Mouse (Mus musculus): ENCODE measurements around the gene Vmn1r79.
"Not testable (repeated sequence)": the region's sequence is repeated elsewhere in the genome, so short reads cannot be mapped to it uniquely, and the experiment has no call there.

Vmn1r79 gene

GRCm38 (mm10) chr7:12170979-12171378, at the start of gene Vmn1r79:
Gene Vmn1r79, plus strand, starts transcription at chr7:12171279.
- not testable (repeated sequence) for DNase-seq

- DNase-seq, result no peak
Measured at GRCm38 (mm10) chr7:12149957-12150356, 21.1 kb upstream of the Vmn1r79 start, which contains the start of gene Vmn1r78. Gene Vmn1r78, plus strand, starts transcription at chr7:12150257.

GRCm38 (mm10) chr7:12156463-12156862, 14.6 kb upstream of the Vmn1r79 start:
- not testable (repeated sequence) for DNase-seq

GRCm38 (mm10) chr7:12172926-12173325, 1.8 kb downstream of the Vmn1r79 start:
- DNase-seq, result not testable (repeated sequence)

GRCm38 (mm10) chr7:12188986-12189385, 17.9 kb downstream of the Vmn1r79 start, which contains the start of gene Vmn1r80:
Gene Vmn1r80, plus strand, starts transcription at chr7:12189286.
- no peak for DNase-seq

- DNase-seq, result no peak
Measured at GRCm38 (mm10) chr7:12204141-12204540, 33.1 kb downstream of the Vmn1r79 start.
